Mouse (Mus musculus): ENCODE data around the gene Actr5. TPM values are rescaled to one million over a fixed set of nuclear protein-coding genes. Genes with fewer than 3 reads are reported as not detected.

The Actr5 gene
- polyA plus RNA-seq (2012; rRNA removed), result 13.5 and 14.5 TPM in 2 replicates
- polyA plus RNA-seq (2014; fragmentation: Nextera tagmentation; extraction: Ambion mirVana), result 12.3 and 13.4 TPM in 2 replicates

DNA sequence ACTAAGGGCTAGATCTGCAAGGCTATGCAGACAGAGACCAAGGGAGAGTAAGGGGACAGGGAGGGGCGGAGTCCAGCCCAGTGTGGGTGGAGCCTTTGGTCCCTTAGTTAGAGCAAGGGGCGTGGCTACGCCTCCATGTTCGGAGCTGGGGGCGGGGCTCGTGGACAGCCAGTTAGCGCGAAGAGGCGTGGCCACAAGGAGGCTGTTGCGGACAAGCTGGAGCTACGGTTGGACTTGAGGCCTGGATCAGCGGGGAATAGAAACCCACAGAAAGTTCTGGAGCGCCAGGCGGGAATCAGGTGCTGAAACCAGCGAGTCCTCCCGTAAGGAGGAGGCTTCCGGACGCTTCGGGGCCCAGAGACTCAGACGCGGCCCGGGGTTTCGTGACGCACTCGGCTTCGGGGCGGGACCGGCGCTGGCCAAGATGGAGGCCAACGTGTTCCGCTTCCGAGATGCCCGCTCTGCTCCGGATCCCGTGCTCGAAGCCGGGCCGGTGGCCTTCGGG lies at the start of gene Actr5:
TSS of gene Actr5 (plus strand) at position 171 of the 505 bp plus-strand sequence.
- ATAC-seq (ENCODE audit: low FRiP score, low read depth) (peak; percentile 97), DNase-seq (ENCODE audit: low spot score) (peak; percentile 99)
- peaks cover 10% of the 10 kb centered on the region for H3K4me1 ChIP-seq (ENCODE audit: control insufficient read depth, insufficient read depth, low read length)
- H3K27ac ChIP-seq (replicated peaks; ENCODE audit: low read depth, low read length), result peak within 1 kb of the TSS; percentile 92
- peak within 1 kb of the TSS; percentile 70 for H3K4me2 ChIP-seq (replicated peaks; ENCODE audit: low read depth, low read length, severe bottlenecking)
- H3K27me3 ChIP-seq (ENCODE audit: control insufficient read depth, insufficient read depth, low read length), result no peaks in the 10 kb centered on the region
- 1% methylated on average over 28 of the region's 39 CpGs for WGBS
- peak within 1 kb of the TSS; percentile 86 for H3K9ac ChIP-seq (ENCODE audit: low read depth, low read length, severe bottlenecking)
- no peaks in the 10 kb centered on the region for H3K9me3 ChIP-seq (ENCODE audit: control insufficient read depth, low read length)
- TF ChIP-seq POLR2A (IDR thresholded peaks at IDR 0.05; ENCODE audit: borderline replicate concordance, extremely low read depth, insufficient read depth, insufficient read length), result no peak
- H3K4me3 ChIP-seq (replicated peaks; ENCODE audit: low read length), result peak within 1 kb of the TSS; percentile 94
- peaks cover 26% of the 10 kb centered on the region for H3K36me3 ChIP-seq (ENCODE audit: control insufficient read depth, insufficient read depth, low read length)

DNA sequence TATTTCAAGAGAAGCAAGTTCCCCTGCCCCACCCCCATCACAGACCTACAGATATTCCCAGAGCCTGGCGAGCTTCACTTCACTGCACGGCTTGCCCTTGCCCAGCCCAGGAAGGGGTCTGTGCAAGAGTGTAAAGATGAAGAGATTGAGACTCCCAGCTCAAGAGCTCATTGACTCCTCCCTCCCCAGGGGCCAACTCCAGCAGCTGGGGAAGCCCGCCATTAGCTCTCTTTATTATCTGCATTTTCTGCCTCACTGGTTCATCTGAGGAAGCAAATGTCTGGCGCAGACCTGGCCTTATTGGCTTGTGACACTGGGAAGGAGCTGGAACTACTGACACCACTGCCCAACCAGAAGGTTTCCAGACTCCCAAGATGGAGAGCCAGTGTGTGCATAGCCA lies 44.7 kb upstream of the Actr5 start:
- WGBS, result 58% methylated on average over 4 of the region's 4 CpGs
- no peak for ATAC-seq (ENCODE audit: low FRiP score, low read depth)

DNA sequence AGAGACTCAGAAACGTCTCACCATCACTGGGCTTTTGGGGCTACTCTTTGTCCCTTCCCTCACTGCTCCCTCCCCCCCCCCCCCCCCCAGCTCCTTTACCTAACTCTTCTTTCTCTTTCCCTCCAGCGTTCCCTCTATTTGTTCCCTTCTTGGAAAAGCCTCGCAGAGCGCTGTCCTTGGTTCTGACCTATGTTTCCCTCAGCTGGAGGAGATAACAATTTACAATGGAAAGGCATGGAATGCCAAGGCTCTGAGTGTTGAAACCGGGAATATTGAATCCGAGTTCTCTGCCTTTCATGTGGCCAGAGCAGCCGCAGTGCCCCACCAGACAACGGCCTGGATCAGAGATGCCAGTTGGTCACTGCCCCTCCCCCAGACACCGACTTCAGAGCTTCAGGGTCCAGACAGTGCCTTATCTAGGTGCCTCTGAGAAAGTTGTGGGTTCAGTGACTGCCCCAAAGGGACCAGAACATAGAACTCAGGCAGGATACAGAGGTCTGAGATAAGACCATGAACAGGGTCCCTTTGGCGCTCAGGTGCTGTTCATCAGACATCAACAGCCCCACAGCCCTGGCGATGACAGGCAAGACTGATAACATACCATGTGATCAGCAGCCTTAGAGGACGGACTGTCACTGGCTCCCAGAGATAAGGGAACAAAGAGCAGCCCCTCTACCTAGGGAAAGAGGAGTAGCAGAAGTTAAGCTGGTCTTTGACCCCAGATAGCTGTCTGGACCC lies 39.9 kb upstream of the Actr5 start:
- H3K4me1 ChIP-seq (ENCODE audit: control insufficient read depth, insufficient read depth, low read length), result no peaks in the 10 kb centered on the region
- H3K9me3 ChIP-seq (ENCODE audit: control insufficient read depth, low read length), result no peaks in the 10 kb centered on the region
- ATAC-seq (ENCODE audit: low FRiP score, low read depth) (no peak), DNase-seq (ENCODE audit: low spot score) (peak; percentile 76)
- 13% methylated on average over 12 of the region's 12 CpGs for WGBS
- H3K4me2 ChIP-seq (replicated peaks; ENCODE audit: low read depth, low read length, severe bottlenecking), result no peak overlapping the region
- no peak overlapping the region for H3K9ac ChIP-seq (ENCODE audit: low read depth, low read length, severe bottlenecking)
- no peaks in the 10 kb centered on the region for H3K27me3 ChIP-seq (ENCODE audit: control insufficient read depth, insufficient read depth, low read length)
- H3K27ac ChIP-seq (replicated peaks; ENCODE audit: low read depth, low read length), result no peak overlapping the region
- no peaks in the 10 kb centered on the region for H3K36me3 ChIP-seq (ENCODE audit: control insufficient read depth, insufficient read depth, low read length)
- TF ChIP-seq POLR2A (IDR thresholded peaks at IDR 0.05; ENCODE audit: borderline replicate concordance, extremely low read depth, insufficient read depth, insufficient read length), result no peak
- H3K4me3 ChIP-seq (replicated peaks; ENCODE audit: low read length), result no peak overlapping the region

More for the DNA sequence above, 44.7 kb upstream of the Actr5 start:
- no peak overlapping the region for H3K27ac ChIP-seq (replicated peaks; ENCODE audit: low read depth, low read length)
- H3K4me2 ChIP-seq (replicated peaks; ENCODE audit: low read depth, low read length, severe bottlenecking), result no peak overlapping the region
- no peak overlapping the region for H3K4me3 ChIP-seq (replicated peaks; ENCODE audit: low read length)
- no peak for TF ChIP-seq POLR2A (IDR thresholded peaks at IDR 0.05; ENCODE audit: borderline replicate concordance, extremely low read depth, insufficient read depth, insufficient read length)
- no peak for DNase-seq (ENCODE audit: low spot score)
- H3K36me3 ChIP-seq (ENCODE audit: control insufficient read depth, insufficient read depth, low read length), result no peaks in the 10 kb centered on the region
- H3K4me1 ChIP-seq (ENCODE audit: control insufficient read depth, insufficient read depth, low read length), result no peaks in the 10 kb centered on the region
- no peaks in the 10 kb centered on the region for H3K27me3 ChIP-seq (ENCODE audit: control insufficient read depth, insufficient read depth, low read length)
- no peaks in the 10 kb centered on the region for H3K9me3 ChIP-seq (ENCODE audit: control insufficient read depth, low read length)
- no peak overlapping the region for H3K9ac ChIP-seq (ENCODE audit: low read depth, low read length, severe bottlenecking)

DNA sequence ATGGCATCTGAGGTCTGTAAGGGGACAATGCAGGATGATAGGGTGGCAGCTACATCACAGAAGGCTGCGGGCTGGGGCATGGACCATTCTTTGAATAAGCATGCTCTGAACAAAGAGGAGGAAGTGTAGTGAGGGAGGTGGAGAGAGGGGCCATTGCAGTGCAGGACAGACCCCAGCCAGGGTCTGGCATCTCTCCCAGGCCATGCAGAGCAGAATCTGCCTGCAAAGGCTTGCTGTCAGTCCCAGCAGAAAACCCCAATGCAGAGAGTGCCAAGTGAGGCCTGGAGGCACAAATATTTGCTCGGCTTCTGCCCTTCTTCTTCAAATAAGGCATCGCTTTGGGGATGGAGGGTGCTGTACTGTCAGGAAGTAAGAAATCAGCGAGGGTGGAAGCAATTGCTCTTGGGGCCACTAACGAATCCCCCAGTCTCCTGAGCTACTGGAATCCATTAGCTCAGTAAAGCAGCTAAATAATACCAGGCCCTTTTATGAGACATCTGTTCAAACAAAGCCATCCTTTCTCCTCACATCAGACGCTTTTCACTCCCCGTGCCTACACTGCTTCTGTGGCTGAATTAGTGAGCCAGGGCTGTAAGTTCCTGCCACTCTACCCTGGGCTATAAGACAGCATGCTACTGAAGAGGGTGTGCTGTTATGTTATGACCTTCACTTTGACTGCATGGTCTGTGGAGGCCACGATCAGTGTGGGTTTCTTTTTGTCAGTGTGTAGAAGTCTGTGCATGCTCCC lies 36.0 kb upstream of the Actr5 start:
- no peak for DNase-seq (ENCODE audit: low spot score)
- no peak overlapping the region for H3K27ac ChIP-seq (replicated peaks; ENCODE audit: low read depth, low read length)
- H3K27me3 ChIP-seq (ENCODE audit: control insufficient read depth, insufficient read depth, low read length), result no peaks in the 10 kb centered on the region
- no peak for ATAC-seq (ENCODE audit: low FRiP score, low read depth)
- no peak overlapping the region for H3K4me2 ChIP-seq (replicated peaks; ENCODE audit: low read depth, low read length, severe bottlenecking)
- no peaks in the 10 kb centered on the region for H3K9me3 ChIP-seq (ENCODE audit: control insufficient read depth, low read length)
- no peaks in the 10 kb centered on the region for H3K36me3 ChIP-seq (ENCODE audit: control insufficient read depth, insufficient read depth, low read length)
- no peak overlapping the region for H3K4me3 ChIP-seq (replicated peaks; ENCODE audit: low read length)
- TF ChIP-seq POLR2A (IDR thresholded peaks at IDR 0.05; ENCODE audit: borderline replicate concordance, extremely low read depth, insufficient read depth, insufficient read length), result no peak
- 28% methylated on average over 8 of the region's 8 CpGs for WGBS
- no peaks in the 10 kb centered on the region for H3K4me1 ChIP-seq (ENCODE audit: control insufficient read depth, insufficient read depth, low read length)
- H3K9ac ChIP-seq (ENCODE audit: low read depth, low read length, severe bottlenecking), result no peak overlapping the region

DNA sequence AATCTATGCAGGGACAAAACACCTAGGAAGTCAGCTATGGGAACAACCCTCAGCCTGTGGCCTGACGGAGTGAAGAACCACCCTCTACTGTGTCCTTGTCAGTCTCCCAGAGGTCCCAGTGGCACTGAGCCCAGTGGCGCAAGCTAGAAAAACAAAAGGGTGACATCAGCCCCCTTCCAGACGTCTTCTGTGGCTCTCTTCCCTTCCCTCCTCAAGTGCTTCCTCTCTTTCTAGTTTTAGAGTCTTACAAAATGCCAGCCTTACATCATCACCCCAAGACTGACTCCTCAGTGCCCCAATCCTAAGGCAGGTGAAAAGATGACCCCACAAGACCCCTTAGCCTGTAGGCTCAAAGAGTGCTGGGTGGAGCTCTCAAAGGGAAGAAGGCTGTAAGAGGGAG lies 34.2 kb upstream of the Actr5 start:
- TF ChIP-seq POLR2A (IDR thresholded peaks at IDR 0.05; ENCODE audit: borderline replicate concordance, extremely low read depth, insufficient read depth, insufficient read length), result no peak
- H3K4me2 ChIP-seq (replicated peaks; ENCODE audit: low read depth, low read length, severe bottlenecking), result no peak overlapping the region
- no peak overlapping the region for H3K27ac ChIP-seq (replicated peaks; ENCODE audit: low read depth, low read length)
- H3K27me3 ChIP-seq (ENCODE audit: control insufficient read depth, insufficient read depth, low read length), result no peaks in the 10 kb centered on the region
- H3K36me3 ChIP-seq (ENCODE audit: control insufficient read depth, insufficient read depth, low read length), result no peaks in the 10 kb centered on the region
- no peak overlapping the region for H3K4me3 ChIP-seq (replicated peaks; ENCODE audit: low read length)
- H3K9me3 ChIP-seq (ENCODE audit: control insufficient read depth, low read length), result no peaks in the 10 kb centered on the region
- DNase-seq (ENCODE audit: low spot score) (no peak), ATAC-seq (ENCODE audit: low FRiP score, low read depth) (no peak)
- H3K4me1 ChIP-seq (ENCODE audit: control insufficient read depth, insufficient read depth, low read length), result no peaks in the 10 kb centered on the region
- H3K9ac ChIP-seq (ENCODE audit: low read depth, low read length, severe bottlenecking), result no peak overlapping the region
- WGBS, result 69% methylated on average over 3 of the region's 3 CpGs

All from limb, embryonic 14.5 days (tissue).